Mouse (Mus musculus) stomach, embryonic 14.5 days (tissue): ENCODE measurements around the gene Cdhr4. TPM values are rescaled to one million over a fixed set of nuclear protein-coding genes. Genes with fewer than 3 reads are reported as not detected.

Source experiments
- ATAC-seq: fragments of 200-750 bp; cut with Nextera tagmentation; 2 replicates; pipeline ENCODE4 v1.8.0; 2017; ENCODE audit warnings: low read depth, moderate TSS enrichment; ENCODE audit not compliant: insufficient number of reproducible peaks, insufficient read depth, low FRiP score
- H3K27ac ChIP-seq: fragments of 300-500 bp; sonication (generic); 2 replicates; pipeline ENCODE4 v1.5.1; 2014; ENCODE audit warnings: mild to moderate bottlenecking, low read length, moderate library complexity, mixed read lengths
- H3K27me3 ChIP-seq: fragments of 300-500 bp; sonication (generic); 2 replicates; pipeline ENCODE4 v1.6.1; 2014; ENCODE audit warnings: low read length, control low read depth, mixed read lengths; ENCODE audit not compliant: control insufficient read depth, insufficient read depth
- H3K36me3 ChIP-seq: fragments of 300-500 bp; sonication (generic); 2 replicates; pipeline ENCODE4 v1.6.1; 2014; ENCODE audit warnings: mild to moderate bottlenecking, control low read depth, low read length, moderate library complexity, mixed read lengths; ENCODE audit not compliant: control insufficient read depth, insufficient read depth
- H3K4me1 ChIP-seq: fragments of 300-500 bp; sonication (generic); 2 replicates; pipeline ENCODE4 v1.6.1; 2014; ENCODE audit warnings: low read length, control low read depth, mixed read lengths; ENCODE audit not compliant: control insufficient read depth, insufficient read depth
- H3K4me2 ChIP-seq: fragments of 300-500 bp; sonication (generic); replicated peaks from 2 replicates; pipeline ENCODE4 v1.6.1; 2014; ENCODE audit warnings: low read depth, low read length, control low read depth
- H3K4me3 ChIP-seq: fragments of 300-500 bp; sonication (generic); 2 replicates; pipeline ENCODE4 v1.5.1; 2014; ENCODE audit warnings: low read depth, low read length, control low read depth
- H3K9ac ChIP-seq: fragments of 300-500 bp; sonication (generic); replicated peaks from 2 replicates; pipeline ENCODE4 v1.6.1; 2014; ENCODE audit warnings: low read depth, mild to moderate bottlenecking, control low read depth, low read length, moderate library complexity, mixed read lengths
- H3K9me3 ChIP-seq: fragments of 300-500 bp; sonication (generic); 2 replicates; pipeline ENCODE4 v1.6.1; 2016; ENCODE audit warnings: low read depth, low read length, control low read depth; ENCODE audit not compliant: control insufficient read depth
- WGBS: fragments of 180-500 bp; shearing (Covaris S2); extraction: QIAGEN DNeasy Blood & Tissue Kit; methylation state at CpG from one replicate; pipeline ENCODE4 v1.1.7; 2014; 5-methylcytosine and 5-hydroxymethylcytosine counted together
- polyA plus RNA-seq: library from polyadenylated mRNA; unstranded; fragments of >200 nt; fragmentation: Nextera tagmentation; extraction: Ambion mirVana; gene quantifications from 2 replicates; pipeline ENCODE4 v1.2.1, GENCODE M21; 2014

Gene Cdhr4
- polyA plus RNA-seq, 1 experiment from 2014 or later: 19.7 TPM

DNA sequence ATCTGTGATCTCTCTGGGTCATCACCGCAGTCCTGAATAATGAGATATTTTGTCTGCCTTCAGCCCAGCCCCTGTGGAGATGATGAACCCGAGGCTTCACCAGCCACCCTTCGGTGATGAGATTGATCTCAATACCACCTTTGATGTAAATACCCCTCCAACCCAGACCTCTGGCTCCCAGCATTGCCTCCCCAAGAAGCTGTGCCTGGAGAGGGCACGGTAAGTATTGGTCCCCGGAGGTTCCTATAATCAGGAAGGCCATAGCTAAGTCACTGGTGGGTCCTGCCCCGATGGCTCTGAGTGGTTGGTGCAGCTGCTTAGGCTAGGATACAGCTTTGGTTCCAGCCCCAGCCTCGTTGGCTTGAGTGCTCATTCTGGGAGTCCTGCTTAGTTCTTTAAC is 23.8 kb upstream of the Cdhr4 start:
- 84% methylated on average over 7 of the region's 7 CpGs for WGBS
- no peak overlapping the region for H3K27ac ChIP-seq
- H3K4me3 ChIP-seq: no peak overlapping the region
- peaks cover 12% of the 10 kb centered on the region for H3K36me3 ChIP-seq
- no peaks in the 10 kb centered on the region for H3K27me3 ChIP-seq
- no peak overlapping the region for H3K4me2 ChIP-seq
- no peaks in the 10 kb centered on the region for H3K4me1 ChIP-seq
- ATAC-seq: no peak
- H3K9me3 ChIP-seq: no peaks in the 10 kb centered on the region
- H3K9ac ChIP-seq: no peak overlapping the region

DNA sequence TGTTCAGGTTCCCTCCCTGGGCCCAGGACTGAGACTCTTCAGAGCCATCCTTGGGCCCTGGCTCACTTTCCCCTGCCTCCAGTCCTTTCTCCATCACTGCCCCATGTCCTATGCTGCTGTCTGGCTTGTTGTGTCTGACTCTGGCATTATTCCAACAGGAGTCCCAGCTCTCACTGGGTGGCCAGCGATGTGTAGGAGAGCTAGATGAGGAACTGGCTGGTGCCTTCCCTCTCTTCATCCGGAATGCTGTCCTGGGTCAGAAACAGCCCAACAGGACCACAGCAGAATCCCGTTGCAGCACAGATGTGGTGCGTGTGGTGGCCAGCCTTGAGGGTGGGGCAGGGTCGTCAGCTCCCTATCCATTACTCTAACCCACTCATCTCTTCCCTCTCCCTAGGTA is 22.0 kb upstream of the Cdhr4 start:
- H3K36me3 ChIP-seq: peaks cover 9% of the 10 kb centered on the region

GRCm38 (mm10) chr9:107971690-107972541 is 20.4 kb upstream of the Cdhr4 start:
- ATAC-seq: peak; percentile 77; the same call in 1 of the 2 replicates
- Histone ChIP-seq H3K4me2 (no peak overlapping the region), H3K4me1 (no peaks in the 10 kb centered on the region), H3K27ac (no peak overlapping the region), H3K36me3 (peaks cover 9% of the 10 kb centered on the region), H3K4me3 (no peak overlapping the region), H3K27me3 (no peaks in the 10 kb centered on the region), H3K9ac (no peak overlapping the region), H3K9me3 (no peaks in the 10 kb centered on the region)
- 73% methylated on average over 8 of the region's 8 CpGs for WGBS

More for the DNA sequence above, 22.0 kb upstream of the Cdhr4 start:
- H3K9me3 ChIP-seq: no peaks in the 10 kb centered on the region
- H3K4me3 ChIP-seq: no peak overlapping the region
- no peaks in the 10 kb centered on the region for H3K4me1 ChIP-seq
- no peaks in the 10 kb centered on the region for H3K27me3 ChIP-seq
- H3K27ac ChIP-seq: no peak overlapping the region
- WGBS: 85% methylated on average over 5 of the region's 5 CpGs
- H3K4me2 ChIP-seq: no peak overlapping the region
- no peak overlapping the region for H3K9ac ChIP-seq
- ATAC-seq: no peak

GRCm38 (mm10) chr9:107974491-107975171 is 17.7 kb upstream of the Cdhr4 start:
- H3K9ac ChIP-seq: no peak overlapping the region
- ATAC-seq: peak; percentile 53; the same call in 1 of the 2 replicates
- no peak overlapping the region for H3K27ac ChIP-seq
- WGBS: 77% methylated on average over 10 of the region's 10 CpGs
- H3K4me1 ChIP-seq: no peaks in the 10 kb centered on the region
- no peak overlapping the region for H3K4me2 ChIP-seq
- no peaks in the 10 kb centered on the region for H3K9me3 ChIP-seq
- no peak overlapping the region for H3K4me3 ChIP-seq
- H3K36me3 ChIP-seq: peaks cover 5% of the 10 kb centered on the region; the same call in 1 of the 2 replicates
- no peaks in the 10 kb centered on the region for H3K27me3 ChIP-seq

GRCm38 (mm10) chr9:107975399-107976386 is 16.6 kb upstream of the Cdhr4 start, which contains the start of gene Uba7:
Gene Uba7 (plus strand): TSS chr9:107975505.
- Histone ChIP-seq H3K4me3 (no peak within 1 kb of the TSS), H3K9me3 (no peaks in the 10 kb centered on the region), H3K27ac (peak within 1 kb of the TSS; percentile 6; the same call in 1 of the 2 replicates), H3K27me3 (no peaks in the 10 kb centered on the region), H3K4me2 (peak within 1 kb of the TSS; percentile 10; the same call in 1 of the 2 replicates), H3K36me3 (0 out of 2 replicates have a peak, but pooled peaks cover 5% of the 10 kb centered on the region), H3K4me1 (peaks cover 2% of the 10 kb centered on the region; the same call in 1 of the 2 replicates), H3K9ac (no peak within 1 kb of the TSS)
- WGBS: 59% methylated on average over 12 of the region's 12 CpGs
- peak; percentile 74 for ATAC-seq

DNA sequence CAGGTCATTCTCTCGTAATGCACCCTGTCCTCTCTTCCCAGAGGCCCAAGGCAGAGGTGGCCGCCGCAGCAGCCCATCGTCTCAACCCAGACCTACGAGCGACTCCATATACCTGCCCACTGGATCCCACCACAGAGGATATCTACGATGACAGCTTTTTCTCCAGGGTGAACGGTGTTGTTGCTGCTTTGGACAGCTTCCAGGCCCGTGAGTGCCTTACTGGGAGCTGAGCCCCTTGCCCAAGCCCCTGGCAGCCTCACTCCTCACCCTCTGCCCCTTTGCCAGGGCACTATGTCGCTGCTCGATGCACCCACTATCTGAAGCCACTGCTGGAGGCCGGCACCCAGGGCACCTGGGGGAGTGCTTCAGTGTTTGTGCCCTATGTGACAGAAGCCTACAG is 13.5 kb upstream of the Cdhr4 start:
- WGBS: 88% methylated on average over 12 of the region's 12 CpGs

DNA sequence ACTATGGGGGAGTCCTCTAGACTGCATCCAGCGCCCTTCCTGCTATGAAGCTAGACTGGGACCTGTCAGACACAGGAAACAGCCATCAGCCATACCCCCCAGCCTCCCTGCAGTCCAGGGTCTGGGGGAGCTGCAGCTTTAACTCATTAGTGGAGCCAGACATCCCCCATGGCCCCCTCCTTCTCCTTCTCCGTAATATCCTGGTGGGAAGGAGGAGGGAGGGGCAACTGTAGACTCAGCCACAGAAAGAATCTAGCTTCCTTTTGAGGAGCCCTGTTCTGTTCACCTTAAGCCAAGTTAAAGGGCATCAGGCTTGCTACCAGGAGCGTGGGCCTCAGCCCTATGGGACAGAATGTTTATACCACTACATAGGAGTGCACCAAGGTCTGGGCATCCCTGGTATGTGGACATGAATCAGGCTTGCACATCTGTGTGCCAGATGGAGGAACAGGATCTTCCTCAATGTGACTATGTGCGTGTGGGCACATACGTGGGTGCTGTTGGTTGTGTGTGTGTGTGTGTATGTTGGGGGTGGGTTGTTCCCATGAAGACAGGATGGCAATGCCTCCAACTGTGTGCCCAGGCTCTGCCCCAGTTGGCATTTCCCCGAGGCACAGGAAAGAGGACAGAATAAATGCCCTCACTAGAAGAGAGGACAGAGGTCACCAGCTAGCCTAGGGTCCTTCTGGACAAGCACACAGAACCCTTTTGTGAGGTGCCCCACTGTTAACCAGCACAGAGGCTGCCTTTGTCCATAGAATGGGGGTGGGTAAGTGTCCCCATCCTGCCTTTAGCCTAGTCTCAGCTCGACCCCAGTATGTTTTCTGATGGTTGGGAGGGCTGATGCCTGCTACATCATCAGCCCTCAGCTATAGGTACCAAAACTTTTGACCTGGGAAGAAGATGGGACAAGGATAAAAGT is 10.4 kb upstream of the Cdhr4 start:
- ATAC-seq: peak; percentile 39; the same call in 1 of the 2 replicates
- H3K27ac ChIP-seq: peak overlapping the region; percentile 100
- no peaks in the 10 kb centered on the region for H3K27me3 ChIP-seq
- H3K4me2 ChIP-seq: peak overlapping the region; percentile 88
- WGBS: 27% methylated on average over 7 of the region's 7 CpGs
- no peaks in the 10 kb centered on the region for H3K9me3 ChIP-seq
- H3K36me3 ChIP-seq: no peaks in the 10 kb centered on the region; the same call in 1 of the 2 replicates
- H3K4me3 ChIP-seq: peak overlapping the region; percentile 45
- H3K4me1 ChIP-seq: peaks cover 35% of the 10 kb centered on the region
- H3K9ac ChIP-seq: peak overlapping the region; percentile 59

More for the DNA sequence above, 13.5 kb upstream of the Cdhr4 start:
- Histone ChIP-seq H3K27ac (no peak overlapping the region), H3K4me3 (no peak overlapping the region), H3K36me3 (no peaks in the 10 kb centered on the region), H3K4me1 (peaks cover 25% of the 10 kb centered on the region), H3K27me3 (no peaks in the 10 kb centered on the region), H3K9me3 (no peaks in the 10 kb centered on the region), H3K9ac (no peak overlapping the region), H3K4me2 (no peak overlapping the region)
- ATAC-seq: no peak
